Mouse (Mus musculus) embryonic facial prominence, embryonic 13.5 days (tissue): Measurements from ENCODE around the gene Lpin2. TPM values are rescaled to one million over a fixed set of nuclear protein-coding genes. Genes with fewer than 3 reads are reported as not detected.

Source experiments
- ATAC-seq: fragments of 200-750 bp; cut with Nextera tagmentation; 2 replicates; pipeline ENCODE4 v1.8.0; 2017; ENCODE audit warnings: low read depth; ENCODE audit not compliant: insufficient number of reproducible peaks, insufficient read depth, low FRiP score, low TSS enrichment
- H3K27ac ChIP-seq: fragments of 300-500 bp; sonication (generic); 2 replicates; pipeline ENCODE4 v1.5.1; 2015; ENCODE audit warnings: moderate library complexity, mild to moderate bottlenecking, inconsistent platforms
- H3K27me3 ChIP-seq: fragments of 300-500 bp; sonication (generic); 2 replicates; pipeline ENCODE4 v1.6.1; 2015; ENCODE audit warnings: mild to moderate bottlenecking, inconsistent platforms
- H3K36me3 ChIP-seq: fragments of 300-500 bp; sonication (generic); 2 replicates; pipeline ENCODE4 v1.6.1; 2015; ENCODE audit warnings: mild to moderate bottlenecking, inconsistent platforms
- H3K4me1 ChIP-seq: fragments of 300-500 bp; sonication (generic); 2 replicates; pipeline ENCODE4 v1.6.1; 2015; ENCODE audit warnings: inconsistent platforms
- H3K4me2 ChIP-seq: fragments of 300-500 bp; sonication (generic); 2 replicates; pipeline ENCODE4 v1.6.1; 2015; ENCODE audit warnings: moderate library complexity, mild to moderate bottlenecking, inconsistent platforms
- H3K4me3 ChIP-seq: fragments of 300-500 bp; sonication (generic); 2 replicates; pipeline ENCODE4 v1.5.1; 2015; ENCODE audit warnings: mild to moderate bottlenecking, inconsistent platforms
- H3K9ac ChIP-seq: fragments of 300-500 bp; sonication (generic); 2 replicates; pipeline ENCODE4 v1.6.1; 2015; ENCODE audit warnings: mild to moderate bottlenecking, inconsistent platforms
- H3K9me3 ChIP-seq: fragments of 300-500 bp; sonication (generic); 2 replicates; pipeline ENCODE4 v1.6.1; 2016; ENCODE audit warnings: inconsistent platforms
- WGBS: fragments of 180-500 bp; shearing (Covaris S2); methylation state at CpG from one replicate; pipeline ENCODE4 v1.1.7; 2015; ENCODE audit warnings: mixed read lengths; 5-methylcytosine and 5-hydroxymethylcytosine counted together
- polyA plus RNA-seq: library from polyadenylated mRNA; unstranded; fragments of >200 nt; fragmentation: Nextera tagmentation; extraction: Ambion mirVana; gene quantifications from 2 replicates; pipeline ENCODE4 v1.2.1, GENCODE M21; 2015

Gene Lpin2
- polyA plus RNA-seq, 1 experiment from 2014 or later, result 52.2 TPM

- Histone ChIP-seq H3K4me3 (no peak overlapping the region), H3K36me3 (peaks cover 12% of the 10 kb centered on the region), H3K4me1 (peaks cover 24% of the 10 kb centered on the region), H3K9ac (no peak overlapping the region), H3K27ac (no peak overlapping the region), H3K27me3 (no peaks in the 10 kb centered on the region), H3K4me2 (no peak overlapping the region), H3K9me3 (no peaks in the 10 kb centered on the region)
- ATAC-seq, result no peak
- 91% methylated on average over 13 of the region's 13 CpGs for WGBS
Observed at GRCm38 (mm10) chr17:71256806-71257536, 74.6 kb downstream of the Lpin2 start.

DNA sequence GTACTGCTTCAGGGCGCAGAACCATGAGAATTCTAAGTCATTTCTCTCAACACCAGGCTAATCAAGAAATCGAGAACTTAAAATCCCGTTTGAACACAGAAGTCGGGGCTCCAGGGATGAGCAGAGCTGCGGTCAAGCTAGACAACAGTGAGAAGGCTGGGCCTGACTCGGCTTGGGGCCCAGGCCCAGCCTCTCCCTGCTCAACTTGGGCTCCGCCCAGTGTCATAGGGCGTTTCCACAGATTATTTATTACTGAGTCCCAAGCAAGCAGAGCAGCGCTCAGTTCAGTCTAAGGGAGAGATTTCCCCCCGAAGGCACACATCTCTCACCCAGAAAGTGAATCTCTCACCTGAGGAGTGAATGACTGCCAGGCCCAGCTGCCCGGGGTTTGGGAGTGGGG, 77.4 kb downstream of the Lpin2 start:
- 77% methylated on average over 11 of the region's 11 CpGs for WGBS
- no peak for ATAC-seq
- Histone ChIP-seq H3K36me3 (peaks cover 7% of the 10 kb centered on the region; the same call in 1 of the 2 replicates), H3K27ac (no peak overlapping the region), H3K4me3 (no peak overlapping the region), H3K4me2 (no peak overlapping the region), H3K27me3 (no peaks in the 10 kb centered on the region), H3K4me1 (peaks cover 6% of the 10 kb centered on the region; the same call in 1 of the 2 replicates), H3K9me3 (no peaks in the 10 kb centered on the region), H3K9ac (no peak overlapping the region)

DNA sequence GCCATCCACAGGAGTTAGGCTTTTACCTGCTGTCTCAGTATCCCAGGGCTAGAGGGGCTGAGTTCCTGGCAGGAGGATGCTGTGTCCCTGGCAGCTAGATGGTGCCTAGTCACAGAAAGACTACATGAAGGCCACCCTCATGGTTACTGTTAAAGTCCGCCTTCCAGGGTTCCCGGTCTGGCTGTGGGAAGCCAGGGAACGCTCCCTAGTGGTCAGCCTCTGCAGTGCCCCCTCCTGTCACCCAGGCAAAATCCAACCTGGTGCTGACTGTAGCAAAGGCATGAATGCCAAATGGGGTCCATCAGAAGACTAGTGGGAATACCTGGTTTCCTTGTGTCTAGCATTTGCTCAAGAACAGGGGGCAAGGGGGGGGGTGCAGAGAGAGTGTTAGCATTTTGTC, 78.3 kb downstream of the Lpin2 start:
- H3K27ac ChIP-seq, result no peak overlapping the region
- ATAC-seq, result no peak
- no peak overlapping the region for H3K4me2 ChIP-seq
- H3K4me3 ChIP-seq, result no peak overlapping the region
- H3K9me3 ChIP-seq, result no peaks in the 10 kb centered on the region
- no peaks in the 10 kb centered on the region for H3K27me3 ChIP-seq
- WGBS, result 40% methylated on average over 3 of the region's 3 CpGs
- peaks cover 6% of the 10 kb centered on the region; the same call in 1 of the 2 replicates for H3K36me3 ChIP-seq
- peaks cover 12% of the 10 kb centered on the region for H3K4me1 ChIP-seq
- H3K9ac ChIP-seq, result no peak overlapping the region

DNA sequence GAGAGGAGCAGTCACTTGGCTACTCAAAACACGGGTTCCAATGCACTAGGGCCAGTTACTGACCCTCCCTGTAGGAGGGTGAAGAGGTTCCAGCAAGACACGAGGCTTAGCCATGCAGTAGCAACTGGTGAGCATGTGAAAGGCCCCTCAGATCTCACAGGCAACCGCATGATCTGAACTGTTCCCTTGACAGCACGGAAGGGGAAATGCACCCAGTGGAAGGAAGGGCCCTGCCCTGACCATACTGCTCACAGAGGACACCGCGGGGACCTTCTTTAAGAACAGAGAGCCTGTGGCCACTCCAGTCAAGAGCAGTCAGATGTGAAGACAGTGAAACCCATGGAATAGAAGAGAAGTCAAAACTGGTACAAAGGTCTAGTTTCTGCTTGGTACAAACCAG, 80.8 kb downstream of the Lpin2 start:
- Histone ChIP-seq H3K4me2 (no peak overlapping the region), H3K36me3 (no peaks in the 10 kb centered on the region), H3K4me1 (peaks cover 12% of the 10 kb centered on the region), H3K9me3 (no peaks in the 10 kb centered on the region), H3K4me3 (no peak overlapping the region), H3K27ac (no peak overlapping the region), H3K27me3 (no peaks in the 10 kb centered on the region), H3K9ac (no peak overlapping the region)
- 75% methylated on average over 6 of the region's 6 CpGs for WGBS
- ATAC-seq, result no peak

DNA sequence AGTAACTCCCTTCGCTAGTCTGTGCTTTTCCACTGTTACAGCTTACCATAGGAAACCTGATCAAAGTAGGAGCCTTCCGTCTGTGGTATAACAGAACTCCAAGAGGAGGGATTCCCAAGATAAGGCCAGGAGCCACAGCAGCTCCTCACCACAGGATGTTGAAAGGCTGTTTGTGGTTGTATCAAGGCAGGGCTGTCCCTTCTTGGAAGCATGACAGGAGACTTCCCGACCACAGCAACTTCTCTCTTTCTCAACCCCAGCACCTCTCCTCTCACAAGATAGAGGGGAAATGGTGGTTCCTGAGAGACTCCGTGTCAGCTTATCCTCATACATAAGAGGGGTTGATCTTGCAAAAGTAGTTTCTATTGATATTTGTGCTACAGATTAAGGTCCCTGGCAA, 82.4 kb downstream of the Lpin2 start:
- no peak overlapping the region for H3K9ac ChIP-seq
- H3K4me2 ChIP-seq, result no peak overlapping the region
- 61% methylated on average over 4 of the region's 4 CpGs for WGBS
- H3K27me3 ChIP-seq, result no peaks in the 10 kb centered on the region
- no peaks in the 10 kb centered on the region for H3K9me3 ChIP-seq
- H3K27ac ChIP-seq, result peak overlapping the region; percentile 36; the same call in 1 of the 2 replicates
- peaks cover 12% of the 10 kb centered on the region for H3K4me1 ChIP-seq
- no peak for ATAC-seq
- no peak overlapping the region for H3K4me3 ChIP-seq
- H3K36me3 ChIP-seq, result no peaks in the 10 kb centered on the region

DNA sequence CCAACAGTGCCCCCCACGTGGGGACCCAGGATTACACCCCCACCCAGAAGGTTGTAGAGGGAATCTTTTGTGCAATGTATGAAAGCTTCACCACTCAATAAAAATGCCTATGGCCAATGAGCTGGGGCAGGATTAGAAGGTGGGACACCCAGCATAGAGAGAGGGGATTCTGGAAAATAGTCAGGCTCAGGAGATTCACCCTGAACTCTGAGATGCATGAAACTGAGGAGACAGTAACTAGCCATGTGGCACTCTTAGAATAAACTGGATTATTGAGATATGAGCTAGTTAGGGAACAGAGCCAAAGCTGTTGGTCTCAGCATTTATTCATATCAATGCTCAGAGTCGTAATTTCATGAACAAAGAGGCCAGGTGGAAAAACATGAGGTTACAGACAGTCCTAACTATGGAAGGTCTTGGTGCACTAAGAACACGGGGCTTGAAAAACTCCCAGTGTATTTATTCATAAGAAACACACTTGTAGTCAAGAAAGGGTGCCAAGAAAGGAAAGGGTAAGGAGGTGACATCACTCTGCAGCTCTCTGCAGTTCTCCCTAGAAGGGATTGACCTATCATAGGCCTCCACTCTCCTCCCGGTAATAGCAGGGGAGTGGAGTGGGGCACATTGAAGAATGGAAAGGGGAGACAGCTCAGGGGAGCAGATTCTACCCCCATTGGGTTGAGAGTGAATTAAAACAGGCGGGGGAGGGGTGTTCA, 83.1 kb downstream of the Lpin2 start:
- ATAC-seq, result no peak
- H3K4me2 ChIP-seq, result no peak overlapping the region
- H3K9ac ChIP-seq, result no peak overlapping the region
- WGBS, result 73% methylated on average over 5 of the region's 5 CpGs
- no peak overlapping the region for H3K4me3 ChIP-seq
- H3K36me3 ChIP-seq, result no peaks in the 10 kb centered on the region
- no peaks in the 10 kb centered on the region for H3K9me3 ChIP-seq
- H3K4me1 ChIP-seq, result peaks cover 12% of the 10 kb centered on the region
- H3K27me3 ChIP-seq, result no peaks in the 10 kb centered on the region
- H3K27ac ChIP-seq, result no peak overlapping the region

GRCm38 (mm10) chr17:71267374-71267773, 85.0 kb downstream of the Lpin2 start:
- Histone ChIP-seq H3K36me3 (peaks cover 5% of the 10 kb centered on the region; the same call in 1 of the 2 replicates), H3K4me1 (peaks cover 16% of the 10 kb centered on the region), H3K4me2 (no peak overlapping the region), H3K9ac (no peak overlapping the region), H3K27ac (no peak overlapping the region), H3K27me3 (no peaks in the 10 kb centered on the region), H3K9me3 (no peaks in the 10 kb centered on the region), H3K4me3 (no peak overlapping the region)
- no peak; the same call in 1 of the 2 replicates for ATAC-seq
- 74% methylated on average over 8 of the region's 8 CpGs for WGBS

DNA sequence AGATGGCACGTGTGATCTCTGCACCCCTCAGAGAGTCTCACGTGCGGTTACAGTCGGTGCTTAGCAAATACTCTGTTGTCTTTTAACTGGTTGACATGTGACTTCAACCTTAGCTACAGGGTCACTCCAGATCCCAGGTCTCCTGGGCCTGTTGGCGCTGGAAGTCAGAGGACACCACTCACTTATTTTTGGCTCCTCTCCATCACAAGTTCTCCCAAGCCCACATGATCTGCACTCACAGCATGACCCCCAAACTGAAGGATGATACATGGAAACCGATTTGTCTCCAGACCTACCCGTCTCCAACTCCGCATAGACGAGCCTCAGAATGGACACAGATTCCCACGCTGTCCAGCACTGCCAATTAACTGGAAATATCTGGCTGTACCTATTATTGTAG, 85.8 kb downstream of the Lpin2 start:
- Histone ChIP-seq H3K36me3 (peaks cover 13% of the 10 kb centered on the region), H3K27me3 (no peaks in the 10 kb centered on the region), H3K4me1 (peaks cover 16% of the 10 kb centered on the region), H3K9ac (no peak overlapping the region), H3K9me3 (no peaks in the 10 kb centered on the region), H3K4me3 (no peak overlapping the region), H3K27ac (no peak overlapping the region), H3K4me2 (no peak overlapping the region)
- 86% methylated on average over 10 of the region's 10 CpGs for WGBS
- no peak for ATAC-seq

GRCm38 (mm10) chr17:71268599-71268998, 86.2 kb downstream of the Lpin2 start:
- Histone ChIP-seq H3K4me3 (no peak overlapping the region), H3K36me3 (peaks cover 17% of the 10 kb centered on the region), H3K9me3 (no peaks in the 10 kb centered on the region), H3K4me2 (no peak overlapping the region), H3K27ac (no peak overlapping the region), H3K4me1 (peaks cover 16% of the 10 kb centered on the region), H3K9ac (no peak overlapping the region), H3K27me3 (no peaks in the 10 kb centered on the region)
- WGBS, result 83% methylated on average over 3 of the region's 3 CpGs
- no peak for ATAC-seq

DNA sequence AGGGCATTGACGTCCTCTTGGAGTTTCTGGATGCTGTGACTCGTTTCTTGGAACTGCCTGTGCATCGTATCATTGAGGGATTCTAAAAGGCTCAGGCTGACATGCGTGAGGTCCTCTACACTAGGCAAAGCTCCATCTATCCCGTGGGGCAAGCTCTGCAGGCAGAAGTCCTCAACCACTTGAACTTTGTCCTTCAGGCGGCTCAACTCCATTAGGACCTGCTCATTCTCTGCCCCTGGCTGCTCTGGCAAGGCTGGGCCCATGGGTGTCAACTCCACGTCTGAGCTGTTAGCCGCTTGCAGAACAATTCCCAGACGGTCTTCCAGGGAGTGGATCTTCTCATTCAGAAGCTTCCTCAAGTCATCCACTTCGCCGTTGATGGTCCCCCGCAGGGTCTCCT, 91.5 kb downstream of the Lpin2 start:
- no peak overlapping the region for H3K27ac ChIP-seq
- H3K4me1 ChIP-seq, result peaks cover 4% of the 10 kb centered on the region; the same call in 1 of the 2 replicates
- peaks cover 32% of the 10 kb centered on the region for H3K36me3 ChIP-seq
- no peak overlapping the region for H3K4me3 ChIP-seq
- no peak overlapping the region for H3K4me2 ChIP-seq
- no peaks in the 10 kb centered on the region for H3K27me3 ChIP-seq
- no peak for ATAC-seq
- no peak overlapping the region for H3K9ac ChIP-seq
- WGBS, result 94% methylated on average over 12 of the region's 12 CpGs
- no peaks in the 10 kb centered on the region for H3K9me3 ChIP-seq

- 0 out of 2 replicates have a peak, but pooled peaks cover under 1% of the 10 kb centered on the region for H3K4me1 ChIP-seq
- no peak overlapping the region for H3K4me2 ChIP-seq
- H3K27ac ChIP-seq, result no peak overlapping the region
- no peaks in the 10 kb centered on the region for H3K9me3 ChIP-seq
- no peak for ATAC-seq
- no peaks in the 10 kb centered on the region for H3K27me3 ChIP-seq
- no peak overlapping the region for H3K9ac ChIP-seq
- peaks cover 30% of the 10 kb centered on the region for H3K36me3 ChIP-seq
- WGBS, result 82% methylated on average over 10 of the region's 10 CpGs
- H3K4me3 ChIP-seq, result no peak overlapping the region
Observed at GRCm38 (mm10) chr17:71276771-71277170, 94.4 kb downstream of the Lpin2 start.
